Mouse (Mus musculus): ENCODE data around the gene Kdsr. TPM values are rescaled to one million over a fixed set of nuclear protein-coding genes. Genes with fewer than 3 reads are reported as not detected.

The Kdsr gene
- polyA plus RNA-seq, 1 experiment from 2014 or later = 10.8 TPM

- no peak for ATAC-seq
These were observed 4.8 kb upstream of the Kdsr start for GRCm38 (mm10) chr1:106764281-106764680.

GRCm38 (mm10) chr1:106760750-106761149 lies 1.2 kb upstream of the Kdsr start:
- WGBS = 85% methylated on average over 3 of the region's 3 CpGs
- no peak overlapping the region for H3K27ac ChIP-seq (ENCODE audit: low read depth, low read length)
- H3K4me3 ChIP-seq (ENCODE audit: low read depth, low read length) = no peak overlapping the region
- H3K27me3 ChIP-seq (replicated peaks; ENCODE audit: control insufficient read depth, insufficient read depth, low read length) = no peaks in the 10 kb centered on the region
- ATAC-seq = no peak
- peaks cover under 1% of the 10 kb centered on the region for H3K36me3 ChIP-seq (ENCODE audit: control insufficient read depth, insufficient read depth)
- no peaks in the 10 kb centered on the region for H3K9me3 ChIP-seq (ENCODE audit: control insufficient read depth)
- no peak overlapping the region for H3K9ac ChIP-seq (ENCODE audit: low read depth, low read length)
- peaks cover 4% of the 10 kb centered on the region for H3K4me1 ChIP-seq (replicated peaks; ENCODE audit: control insufficient read depth, insufficient read depth, low read length)
- TF ChIP-seq CTCF (IDR thresholded peaks at IDR 0.05; ENCODE audit: low read depth) = no peak
- no peak overlapping the region for H3K4me2 ChIP-seq (replicated peaks; ENCODE audit: low read depth)

More at GRCm38 (mm10) chr1:106764281-106764680, 4.8 kb upstream of the Kdsr start:
- WGBS = 79% methylated on average over 3 of the region's 3 CpGs
- Histone ChIP-seq H3K36me3 (ENCODE audit: control insufficient read depth, insufficient read depth) (peaks cover 27% of the 10 kb centered on the region), H3K27ac (ENCODE audit: low read depth, low read length) (no peak overlapping the region), H3K9me3 (ENCODE audit: control insufficient read depth) (no peaks in the 10 kb centered on the region), H3K4me1 (replicated peaks; ENCODE audit: control insufficient read depth, insufficient read depth, low read length) (no peaks in the 10 kb centered on the region), H3K4me2 (replicated peaks; ENCODE audit: low read depth) (no peak overlapping the region), H3K9ac (ENCODE audit: low read depth, low read length) (no peak overlapping the region), H3K4me3 (ENCODE audit: low read depth, low read length) (no peak overlapping the region), H3K27me3 (replicated peaks; ENCODE audit: control insufficient read depth, insufficient read depth, low read length) (no peaks in the 10 kb centered on the region)
- no peak for TF ChIP-seq CTCF (IDR thresholded peaks at IDR 0.05; ENCODE audit: low read depth)

GRCm38 (mm10) chr1:106758734-106759571 lies 574 bp downstream of the Kdsr start:
- WGBS = 1% methylated on average over 34 of the region's 34 CpGs

GRCm38 (mm10) chr1:106756633-106757032 lies 2.9 kb downstream of the Kdsr start:
- Histone ChIP-seq H3K9me3 (ENCODE audit: control insufficient read depth) (no peaks in the 10 kb centered on the region), H3K36me3 (ENCODE audit: control insufficient read depth, insufficient read depth) (no peaks in the 10 kb centered on the region; the same call in 1 of the 2 replicates), H3K27ac (ENCODE audit: low read depth, low read length) (0 out of 2 replicates have a peak overlapping the region, but pooled peaks have one; percentile 21), H3K4me2 (replicated peaks; ENCODE audit: low read depth) (peak overlapping the region; percentile 32; the same call in 1 of the 2 replicates), H3K9ac (ENCODE audit: low read depth, low read length) (no peak overlapping the region), H3K4me3 (ENCODE audit: low read depth, low read length) (no peak overlapping the region), H3K4me1 (replicated peaks; ENCODE audit: control insufficient read depth, insufficient read depth, low read length) (peaks cover 4% of the 10 kb centered on the region), H3K27me3 (replicated peaks; ENCODE audit: control insufficient read depth, insufficient read depth, low read length) (no peaks in the 10 kb centered on the region)
- TF ChIP-seq CTCF (IDR thresholded peaks at IDR 0.05; ENCODE audit: low read depth) = no peak
- ATAC-seq = no peak
- 31% methylated on average over 4 of the region's 4 CpGs for WGBS

More at GRCm38 (mm10) chr1:106758734-106759571, 574 bp downstream of the Kdsr start:
- H3K27me3 ChIP-seq (replicated peaks; ENCODE audit: control insufficient read depth, insufficient read depth, low read length) = no peaks in the 10 kb centered on the region
- H3K36me3 ChIP-seq (ENCODE audit: control insufficient read depth, insufficient read depth) = no peaks in the 10 kb centered on the region; the same call in 1 of the 2 replicates
- peak overlapping the region; percentile 97 for H3K4me2 ChIP-seq (replicated peaks; ENCODE audit: low read depth)
- peaks cover 4% of the 10 kb centered on the region for H3K4me1 ChIP-seq (replicated peaks; ENCODE audit: control insufficient read depth, insufficient read depth, low read length)
- H3K27ac ChIP-seq (ENCODE audit: low read depth, low read length) = peak overlapping the region; percentile 90
- ATAC-seq = peak; percentile 58
- H3K9ac ChIP-seq (ENCODE audit: low read depth, low read length) = peak overlapping the region; percentile 74
- no peaks in the 10 kb centered on the region for H3K9me3 ChIP-seq (ENCODE audit: control insufficient read depth)
- peak overlapping the region; percentile 69 for H3K4me3 ChIP-seq (ENCODE audit: low read depth, low read length)
- no peak for TF ChIP-seq CTCF (IDR thresholded peaks at IDR 0.05; ENCODE audit: low read depth)

- no peaks in the 10 kb centered on the region for H3K27me3 ChIP-seq (replicated peaks; ENCODE audit: control insufficient read depth, insufficient read depth, low read length)
- H3K4me2 ChIP-seq (replicated peaks; ENCODE audit: low read depth) = no peak overlapping the region
- no peak overlapping the region for H3K27ac ChIP-seq (ENCODE audit: low read depth, low read length)
- ATAC-seq = no peak; the same call in 1 of the 2 replicates
- no peaks in the 10 kb centered on the region for H3K9me3 ChIP-seq (ENCODE audit: control insufficient read depth)
- peaks cover 23% of the 10 kb centered on the region; the same call in 1 of the 2 replicates for H3K36me3 ChIP-seq (ENCODE audit: control insufficient read depth, insufficient read depth)
- H3K4me3 ChIP-seq (ENCODE audit: low read depth, low read length) = no peak overlapping the region
- H3K4me1 ChIP-seq (replicated peaks; ENCODE audit: control insufficient read depth, insufficient read depth, low read length) = peaks cover 4% of the 10 kb centered on the region
- no peak for TF ChIP-seq CTCF (IDR thresholded peaks at IDR 0.05; ENCODE audit: low read depth)
- H3K9ac ChIP-seq (ENCODE audit: low read depth, low read length) = no peak overlapping the region
- WGBS = 80% methylated on average over 5 of the region's 5 CpGs
These were observed 7.5 kb downstream of the Kdsr start for GRCm38 (mm10) chr1:106752013-106752412.

- Histone ChIP-seq H3K4me2 (replicated peaks; ENCODE audit: low read depth) (no peak overlapping the region), H3K9me3 (ENCODE audit: control insufficient read depth) (no peaks in the 10 kb centered on the region), H3K27ac (ENCODE audit: low read depth, low read length) (no peak overlapping the region), H3K9ac (ENCODE audit: low read depth, low read length) (no peak overlapping the region), H3K27me3 (replicated peaks; ENCODE audit: control insufficient read depth, insufficient read depth, low read length) (no peaks in the 10 kb centered on the region), H3K4me1 (replicated peaks; ENCODE audit: control insufficient read depth, insufficient read depth, low read length) (no peaks in the 10 kb centered on the region), H3K36me3 (ENCODE audit: control insufficient read depth, insufficient read depth) (peaks cover 30% of the 10 kb centered on the region), H3K4me3 (ENCODE audit: low read depth, low read length) (no peak overlapping the region)
- WGBS = 90% methylated on average over 1 of the region's 1 CpGs
- TF ChIP-seq CTCF (IDR thresholded peaks at IDR 0.05; ENCODE audit: low read depth) = no peak
- ATAC-seq = no peak
These were observed 8.9 kb downstream of the Kdsr start for GRCm38 (mm10) chr1:106750656-106751055.

Data from intestine, postnatal 0 days (tissue).